Mouse (Mus musculus) heart, embryonic 16.5 days (tissue): ENCODE data around the gene Ndufa3. TPM values are rescaled to one million over a fixed set of nuclear protein-coding genes. Genes with fewer than 3 reads are reported as not detected.

Source experiments
- ATAC-seq: fragments of 200-750 bp; cut with Nextera tagmentation; replicated peaks from 2 replicates; pipeline ENCODE4 v1.8.0; 2017; ENCODE audit warnings: moderate number of reproducible peaks; ENCODE audit not compliant: insufficient read depth, low FRiP score; ENCODE audit errors: extremely low read depth
- H3K27ac ChIP-seq: fragments of 300-500 bp; sonication (generic); 2 replicates; pipeline ENCODE4 v1.5.1; 2014; ENCODE audit warnings: mild to moderate bottlenecking, low read length, control low read depth, moderate library complexity
- H3K27me3 ChIP-seq: fragments of 300-500 bp; sonication (generic); 2 replicates; pipeline ENCODE4 v1.6.1; 2014; ENCODE audit warnings: low read length, mixed read lengths; ENCODE audit not compliant: control insufficient read depth, insufficient read depth
- H3K36me3 ChIP-seq: fragments of 300-500 bp; sonication (generic); 2 replicates; pipeline ENCODE4 v1.6.1; 2014; ENCODE audit not compliant: control insufficient read depth, insufficient read depth
- H3K4me1 ChIP-seq: fragments of 300-500 bp; sonication (generic); 2 replicates; pipeline ENCODE4 v1.6.1; 2014; ENCODE audit warnings: low read length, mixed read lengths; ENCODE audit not compliant: control insufficient read depth, insufficient read depth
- H3K4me2 ChIP-seq: fragments of 300-500 bp; sonication (generic); 2 replicates; pipeline ENCODE4 v1.6.1; 2014; ENCODE audit warnings: low read depth, mild to moderate bottlenecking, control low read depth, low read length
- H3K4me3 ChIP-seq: fragments of 300-500 bp; sonication (generic); 2 replicates; pipeline ENCODE4 v1.5.1; 2014; ENCODE audit warnings: mild to moderate bottlenecking, control low read depth, low read length
- H3K9ac ChIP-seq: fragments of 300-500 bp; sonication (generic); 2 replicates; pipeline ENCODE4 v1.6.1; 2014; ENCODE audit warnings: low read length, control low read depth
- H3K9me3 ChIP-seq: fragments of 300-500 bp; sonication (generic); replicated peaks from 2 replicates; pipeline ENCODE4 v1.6.1; 2016; ENCODE audit warnings: low read length; ENCODE audit not compliant: control insufficient read depth
- WGBS: fragments of 180-500 bp; shearing (Covaris S2); extraction: QIAGEN DNeasy Blood & Tissue Kit; methylation state at CpG from one replicate; pipeline ENCODE4 v1.1.7; 2014; 5-methylcytosine and 5-hydroxymethylcytosine counted together
- polyA plus RNA-seq: library from polyadenylated mRNA; unstranded; fragments of >200 nt; fragmentation: Nextera tagmentation; extraction: Ambion mirVana; gene quantifications from 2 replicates; pipeline ENCODE4 v1.2.1, GENCODE M21; 2015

The Ndufa3 gene
- polyA plus RNA-seq, 1 experiment from 2014 or later: 644 TPM

DNA sequence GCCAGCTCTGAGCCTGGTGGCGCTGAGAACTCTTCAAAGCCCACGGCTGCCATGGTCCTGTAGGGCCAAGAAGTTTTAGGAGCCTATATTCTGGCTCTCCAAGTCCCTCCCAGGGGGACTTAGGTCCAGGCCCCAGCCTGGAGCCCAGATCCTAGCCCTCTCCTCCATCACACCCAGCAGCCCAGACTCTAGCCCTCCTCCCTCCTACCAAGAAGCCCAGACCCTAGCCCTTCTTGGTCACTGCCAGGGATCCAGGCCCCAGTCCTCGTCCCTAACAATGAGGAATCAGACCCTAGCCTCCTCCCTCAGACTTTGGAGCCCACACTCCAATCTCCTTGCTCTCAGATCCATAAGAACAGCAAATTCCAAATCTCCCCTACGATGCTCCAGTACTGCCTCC lies 11.9 kb downstream of the Ndufa3 start:
- Histone ChIP-seq H3K4me2 (peak overlapping the region; percentile 87), H3K4me1 (peaks cover 15% of the 10 kb centered on the region), H3K9me3 (no peaks in the 10 kb centered on the region), H3K9ac (peak overlapping the region; percentile 78), H3K27ac (no peak overlapping the region), H3K27me3 (no peaks in the 10 kb centered on the region), H3K36me3 (peaks cover 13% of the 10 kb centered on the region), H3K4me3 (peak overlapping the region; percentile 75)
- ATAC-seq: no peak
- WGBS: 26% methylated on average over 4 of the region's 4 CpGs

DNA sequence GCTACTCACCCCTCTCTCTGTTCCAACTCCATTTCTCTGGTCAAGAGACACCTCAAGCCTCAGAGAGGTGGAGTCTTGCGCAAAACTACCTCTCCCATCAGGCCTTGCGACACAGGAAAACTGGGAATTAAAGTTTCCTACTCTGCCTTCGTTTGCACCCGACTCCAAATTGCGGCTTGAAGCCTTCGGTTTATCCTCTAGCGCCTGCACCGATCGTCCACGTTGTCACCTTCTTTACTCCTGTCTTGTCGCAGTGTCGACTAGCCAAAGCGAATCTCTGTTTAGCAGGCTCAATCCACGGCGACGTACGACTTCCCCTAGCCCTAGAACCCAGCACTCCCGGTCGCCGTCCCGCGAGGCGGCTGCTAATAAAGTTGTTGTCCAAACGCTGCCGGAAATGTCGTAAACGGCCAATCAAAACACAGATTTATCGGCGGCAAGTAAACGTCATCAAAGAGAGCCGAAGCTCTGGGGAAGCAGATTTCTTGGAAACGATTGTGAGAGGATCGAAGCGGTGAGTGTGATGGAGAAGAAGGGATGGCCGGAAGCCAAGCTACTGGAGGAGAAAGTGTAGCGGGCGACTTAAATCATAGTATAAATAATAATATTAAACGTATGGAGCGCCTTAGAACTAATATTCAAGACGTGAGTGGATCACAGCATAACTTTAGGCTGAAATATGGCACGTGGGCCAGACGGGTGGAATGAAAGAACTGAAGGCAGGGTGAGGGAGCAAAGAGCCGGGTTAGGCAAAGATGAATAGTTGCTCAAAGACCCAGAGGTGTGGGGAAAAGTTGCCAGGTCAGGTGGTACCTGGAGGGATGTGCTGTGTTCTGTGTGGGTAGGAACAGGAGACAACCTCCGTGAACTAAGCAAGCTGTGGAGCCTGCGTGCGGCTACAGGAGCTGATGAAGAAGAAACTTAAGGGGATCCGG lies 12.6 kb downstream of the Ndufa3 start, which contains the start of the genes Tfpt and Prpf31:
TSS of gene Tfpt (minus strand) at position 387 of the 935 bp plus-strand sequence.
TSS of gene Prpf31 (plus strand) at position 443 of the 935 bp plus-strand sequence.
- Histone ChIP-seq H3K36me3 (peaks cover 10% of the 10 kb centered on the region), H3K9me3 (no peaks in the 10 kb centered on the region), H3K4me1 (peaks cover 15% of the 10 kb centered on the region), H3K27ac (peak within 1 kb of the TSS; percentile 85), H3K4me3 (peak within 1 kb of the TSS; percentile 75), H3K9ac (peak within 1 kb of the TSS; percentile 78), H3K27me3 (no peaks in the 10 kb centered on the region), H3K4me2 (peak within 1 kb of the TSS; percentile 87)
- under 1% methylated on average over 47 of the region's 47 CpGs for WGBS
- ATAC-seq: peak; percentile 87

DNA sequence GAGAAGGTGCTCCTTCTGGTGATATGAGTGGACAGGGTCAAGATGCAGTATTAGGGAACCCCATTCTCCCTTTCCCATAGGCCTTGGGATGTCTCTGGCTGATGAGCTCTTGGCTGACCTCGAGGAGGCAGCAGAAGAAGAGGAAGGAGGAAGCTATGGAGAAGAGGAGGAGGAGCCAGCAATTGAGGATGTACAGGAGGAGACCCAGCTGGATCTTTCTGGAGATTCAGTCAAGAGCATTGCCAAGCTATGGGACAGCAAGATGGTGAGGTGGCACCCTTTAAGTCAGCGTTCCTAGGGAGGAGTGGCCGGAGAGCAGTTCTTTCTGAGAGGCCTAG lies 13.3 kb downstream of the Ndufa3 start:
- Histone ChIP-seq H3K9ac (peak overlapping the region; percentile 78), H3K9me3 (no peaks in the 10 kb centered on the region), H3K4me2 (peak overlapping the region; percentile 87), H3K4me1 (peaks cover 15% of the 10 kb centered on the region), H3K27me3 (no peaks in the 10 kb centered on the region), H3K36me3 (peaks cover 12% of the 10 kb centered on the region), H3K27ac (no peak overlapping the region), H3K4me3 (peak overlapping the region; percentile 75)
- no peak for ATAC-seq
- WGBS: 48% methylated on average over 3 of the region's 3 CpGs

DNA sequence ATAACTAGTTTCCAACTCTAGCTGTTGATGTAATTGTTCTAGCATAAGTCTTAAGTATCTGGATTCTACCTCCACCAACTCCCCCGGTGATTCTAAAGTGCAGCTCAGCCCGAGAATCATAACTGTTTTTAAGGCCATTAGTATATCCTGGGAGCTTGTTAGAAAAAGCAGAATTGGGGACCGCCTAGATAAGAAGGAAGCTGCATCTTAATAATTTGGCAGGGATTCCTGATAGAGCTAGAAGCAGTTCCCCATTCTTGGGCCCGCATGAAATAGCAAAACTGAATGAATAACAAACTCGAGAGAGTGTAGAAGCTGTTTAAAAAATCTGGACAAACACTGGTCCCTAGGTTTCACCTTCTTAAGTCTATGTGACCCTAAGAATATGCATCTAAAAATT lies 26.2 kb downstream of the Ndufa3 start:
- Histone ChIP-seq H3K4me3 (no peak overlapping the region), H3K9ac (no peak overlapping the region), H3K9me3 (no peaks in the 10 kb centered on the region), H3K27ac (no peak overlapping the region), H3K27me3 (no peaks in the 10 kb centered on the region), H3K36me3 (peaks cover 9% of the 10 kb centered on the region), H3K4me2 (no peak overlapping the region), H3K4me1 (peaks cover 28% of the 10 kb centered on the region)
- no peak for ATAC-seq
- 67% methylated on average over 5 of the region's 5 CpGs for WGBS

DNA sequence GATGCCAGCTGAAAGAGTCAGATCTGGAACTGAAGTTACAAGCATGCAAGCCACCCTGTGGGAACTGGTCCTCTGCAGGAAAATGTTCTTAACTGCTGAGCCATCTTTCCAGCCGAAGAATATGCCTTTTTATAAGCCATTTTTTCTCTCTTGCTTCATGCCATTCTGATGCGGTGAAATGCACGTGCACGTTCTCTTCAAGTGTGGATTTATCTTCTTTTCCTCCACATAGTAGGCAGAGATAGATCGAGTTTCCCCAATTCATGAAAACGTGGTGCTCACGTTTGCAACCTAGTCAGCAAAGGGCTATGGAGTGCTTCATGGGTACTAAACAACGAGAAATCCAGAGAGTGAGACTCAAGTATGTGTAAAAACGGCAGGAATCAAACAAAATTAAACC lies 26.7 kb downstream of the Ndufa3 start:
- peak overlapping the region; percentile 55 for H3K4me3 ChIP-seq
- H3K9ac ChIP-seq: no peak overlapping the region
- no peak for ATAC-seq
- peaks cover 32% of the 10 kb centered on the region for H3K4me1 ChIP-seq
- peak overlapping the region; percentile 65 for H3K4me2 ChIP-seq
- 21% methylated on average over 9 of the region's 9 CpGs for WGBS
- no peaks in the 10 kb centered on the region for H3K27me3 ChIP-seq
- peaks cover 11% of the 10 kb centered on the region for H3K36me3 ChIP-seq
- no peaks in the 10 kb centered on the region for H3K9me3 ChIP-seq
- no peak overlapping the region for H3K27ac ChIP-seq

DNA sequence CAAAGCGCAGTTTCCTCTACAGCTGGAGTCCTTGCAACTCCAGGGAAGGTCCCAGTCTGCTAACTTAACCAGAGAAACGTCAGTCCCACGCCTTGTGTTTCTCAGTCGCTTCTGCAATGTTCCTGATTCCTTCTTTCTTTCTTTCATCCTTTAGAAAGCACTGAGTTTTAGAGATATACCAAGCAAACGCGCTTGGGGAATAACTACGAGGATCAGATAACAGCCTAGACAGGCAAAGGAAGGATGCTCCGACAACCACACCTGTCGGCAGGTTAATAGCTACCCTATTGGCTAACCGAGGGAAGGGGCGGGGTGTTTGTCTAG lies 27.1 kb downstream of the Ndufa3 start:
- under 1% methylated on average over 11 of the region's 11 CpGs for WGBS
- Histone ChIP-seq H3K4me3 (peak overlapping the region; percentile 55), H3K9me3 (no peaks in the 10 kb centered on the region), H3K27ac (peak overlapping the region; percentile 75; the same call in 1 of the 2 replicates), H3K36me3 (peaks cover 11% of the 10 kb centered on the region), H3K4me1 (peaks cover 33% of the 10 kb centered on the region), H3K27me3 (no peaks in the 10 kb centered on the region), H3K9ac (no peak overlapping the region), H3K4me2 (peak overlapping the region; percentile 65)
- no peak for ATAC-seq

DNA sequence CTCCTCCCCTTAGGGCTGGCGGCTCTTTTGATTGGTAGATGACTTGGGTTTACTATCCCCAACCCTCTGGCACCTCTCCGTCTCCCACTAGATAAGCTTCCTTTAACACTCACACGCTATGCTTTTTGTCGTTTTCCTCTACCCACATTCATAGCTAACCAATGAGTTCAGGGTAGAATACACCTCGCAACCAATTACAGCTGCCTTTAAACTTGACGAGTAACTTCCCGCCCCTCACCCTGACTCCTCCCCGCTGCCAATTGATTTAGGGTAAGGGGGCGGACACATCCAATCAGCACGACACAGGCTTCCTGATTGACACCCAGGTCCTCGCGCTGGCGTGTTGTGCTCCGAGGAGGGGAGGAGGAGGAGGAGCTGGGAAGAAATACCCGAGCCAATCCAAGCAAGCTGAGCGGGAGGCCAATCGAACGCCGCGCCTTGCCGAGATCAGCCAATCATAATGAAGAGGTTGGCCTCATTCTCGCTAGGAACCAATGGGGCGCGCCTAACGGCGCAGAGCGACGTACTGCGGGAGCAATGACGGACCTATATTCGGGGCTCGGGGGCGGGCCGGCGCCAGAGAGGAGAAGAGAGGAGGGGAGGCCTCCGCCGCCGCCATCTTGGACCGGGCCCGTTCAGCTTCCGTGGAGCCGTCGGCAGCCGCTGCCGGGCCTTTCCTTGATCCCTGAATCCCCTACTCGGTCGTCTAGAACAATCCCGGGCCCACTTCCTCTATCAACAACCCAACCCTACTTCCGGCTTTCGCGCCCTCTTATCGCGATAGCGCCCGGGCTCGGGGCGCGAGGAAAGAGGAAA lies 27.7 kb downstream of the Ndufa3 start, which contains the start of gene Cnot3:
TSS of gene Cnot3 (plus strand) at position 597 of the 816 bp plus-strand sequence.
- under 1% methylated on average over 58 of the region's 58 CpGs for WGBS

DNA sequence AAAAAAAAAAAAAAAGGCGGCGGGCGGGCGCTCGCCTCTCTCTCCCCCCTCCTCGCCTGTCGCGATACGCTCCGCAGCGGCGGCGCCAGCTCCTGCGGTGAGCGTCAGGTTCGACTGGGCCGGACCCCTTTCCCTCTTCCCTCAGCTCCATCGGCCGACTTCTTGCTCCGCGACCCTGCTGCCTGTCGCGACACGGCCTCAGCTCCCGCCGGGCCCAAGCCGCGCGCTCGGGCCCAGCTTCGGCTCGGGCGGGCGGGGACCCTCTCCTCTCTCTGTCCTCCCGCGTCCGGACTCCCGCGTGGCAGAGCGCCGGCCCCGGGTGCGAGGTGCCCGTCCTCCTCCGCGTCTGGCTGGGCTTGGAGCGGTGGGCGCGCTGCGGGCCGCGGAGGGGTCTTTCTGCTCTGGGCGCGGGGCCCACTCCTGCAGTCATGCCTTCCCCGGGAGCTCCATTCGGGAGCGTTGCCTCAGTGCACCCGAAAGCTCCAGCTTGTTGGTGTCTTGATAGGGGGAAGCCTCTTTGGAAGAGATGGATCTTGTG lies 28.4 kb downstream of the Ndufa3 start:
- H3K4me1 ChIP-seq: peaks cover 33% of the 10 kb centered on the region
- peak overlapping the region; percentile 95 for H3K27ac ChIP-seq
- peak overlapping the region; percentile 95 for H3K4me3 ChIP-seq
- H3K36me3 ChIP-seq: peaks cover 10% of the 10 kb centered on the region
- no peaks in the 10 kb centered on the region for H3K27me3 ChIP-seq
- under 1% methylated on average over 41 of the region's 58 CpGs for WGBS
- ATAC-seq: peak; percentile 1; the same call in 1 of the 2 replicates
- H3K9me3 ChIP-seq: no peaks in the 10 kb centered on the region
- H3K9ac ChIP-seq: peak overlapping the region; percentile 99
- peak overlapping the region; percentile 89 for H3K4me2 ChIP-seq

More for the DNA sequence above, 27.7 kb downstream of the Ndufa3 start, which contains the start of gene Cnot3:
- Histone ChIP-seq H3K9me3 (no peaks in the 10 kb centered on the region), H3K4me1 (peaks cover 33% of the 10 kb centered on the region), H3K9ac (peak within 1 kb of the TSS; percentile 99), H3K27ac (peak within 1 kb of the TSS; percentile 95), H3K4me3 (peak within 1 kb of the TSS; percentile 95), H3K36me3 (peaks cover 11% of the 10 kb centered on the region), H3K4me2 (peak within 1 kb of the TSS; percentile 89), H3K27me3 (no peaks in the 10 kb centered on the region)
- ATAC-seq: peak; percentile 97
